Mouse (Mus musculus): ENCODE results near the gene Flt3l. TPM values are rescaled to one million over a fixed set of nuclear protein-coding genes. Genes with fewer than 3 reads are reported as not detected.
A peak's percentile ranks its signal among the peaks of the same experiment; 100 is the strongest.

Flt3l gene
- polyA plus RNA-seq, 1 experiment from 2014 or later: 2.2 TPM

DNA sequence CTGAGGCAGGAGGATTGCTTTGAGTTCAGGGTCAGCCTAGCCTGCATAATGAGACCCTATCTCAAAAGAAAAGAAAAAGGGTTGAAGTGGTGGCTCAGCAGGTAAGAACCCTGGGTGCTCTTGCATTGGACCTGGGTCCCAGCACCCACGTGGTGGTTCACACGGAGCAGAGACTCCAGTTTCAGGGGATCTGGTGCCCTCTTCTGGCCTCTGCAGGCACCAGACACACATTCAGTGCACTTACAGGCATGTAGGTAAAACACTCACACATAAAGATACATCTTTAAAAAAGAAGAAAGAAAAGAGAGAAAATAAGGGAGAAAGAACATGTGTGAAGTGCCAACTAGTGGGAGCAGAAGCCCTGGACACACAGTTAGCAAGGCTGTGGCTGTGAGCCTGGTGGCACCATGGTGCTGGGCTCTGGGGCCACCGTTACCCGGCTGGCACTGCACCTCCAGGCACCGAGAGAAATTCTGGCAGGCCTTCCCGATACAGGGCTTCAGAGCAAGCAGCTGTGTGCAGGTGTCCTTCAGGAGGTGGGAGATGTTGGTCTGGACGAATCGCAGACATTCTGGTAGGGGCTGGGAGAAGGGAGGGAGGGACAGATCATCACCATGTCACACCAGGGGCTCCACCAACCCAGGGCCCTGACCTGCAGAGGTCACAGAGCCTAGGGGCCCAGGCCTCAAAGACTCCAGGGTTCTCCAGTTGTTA, 2.6 kb downstream of the Flt3l start:
- Histone ChIP-seq H3K27ac (replicated peaks) (no peak overlapping the region), H3K4me1 (replicated peaks; ENCODE audit: control insufficient read depth, insufficient read depth) (no peaks in the 10 kb centered on the region), H3K27me3 (ENCODE audit: control insufficient read depth, insufficient read depth, low read length) (no peaks in the 10 kb centered on the region), H3K4me3 (ENCODE audit: low read depth, low read length) (no peak overlapping the region), H3K9ac (ENCODE audit: low read length) (no peak overlapping the region), H3K4me2 (replicated peaks; ENCODE audit: low read depth) (no peak overlapping the region), H3K9me3 (ENCODE audit: control insufficient read depth, low read length) (no peaks in the 10 kb centered on the region), H3K36me3 (ENCODE audit: control insufficient read depth, insufficient read depth, low read length) (no peaks in the 10 kb centered on the region)
- WGBS: 80% methylated on average over 8 of the region's 8 CpGs
- TF ChIP-seq EP300 (optimal IDR thresholded peaks at IDR 0.05) (no peak), CTCF (IDR thresholded peaks at IDR 0.05; ENCODE audit: low read depth) (peak; percentile 45)
- no peak for DNase-seq (ENCODE audit: low spot score)
- no peak for ATAC-seq (ENCODE audit: low FRiP score, low TSS enrichment)

DNA sequence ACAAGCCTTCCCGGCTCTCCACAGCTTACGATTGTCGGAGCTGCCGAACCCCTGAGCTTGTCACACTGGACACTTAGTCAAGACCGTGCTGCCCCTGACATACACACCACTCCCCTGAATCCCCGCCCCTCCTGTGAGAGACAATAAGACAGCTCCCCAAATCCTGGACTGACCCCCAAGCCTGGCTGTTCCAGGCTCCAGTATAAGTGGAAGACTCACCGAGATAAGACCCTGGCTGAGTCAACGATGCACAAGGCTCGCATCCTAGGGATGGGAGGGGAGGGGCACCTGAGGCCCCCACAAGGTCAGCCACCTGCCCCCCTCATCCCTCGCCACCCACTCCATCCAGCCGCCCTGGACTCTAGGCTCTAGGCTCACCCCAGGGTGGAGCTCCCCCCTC, 4.4 kb downstream of the Flt3l start:
- H3K4me1 ChIP-seq (replicated peaks; ENCODE audit: control insufficient read depth, insufficient read depth): 0 out of 2 replicates have a peak, but pooled peaks cover 2% of the 10 kb centered on the region
- ATAC-seq (ENCODE audit: low FRiP score, low TSS enrichment): no peak
- no peak overlapping the region for H3K27ac ChIP-seq (replicated peaks)
- H3K4me3 ChIP-seq (ENCODE audit: low read depth, low read length): no peak overlapping the region
- H3K9ac ChIP-seq (ENCODE audit: low read length): no peak overlapping the region
- no peaks in the 10 kb centered on the region for H3K9me3 ChIP-seq (ENCODE audit: control insufficient read depth, low read length)
- 84% methylated on average over 10 of the region's 11 CpGs for WGBS
- H3K27me3 ChIP-seq (ENCODE audit: control insufficient read depth, insufficient read depth, low read length): no peaks in the 10 kb centered on the region
- no peak overlapping the region for H3K4me2 ChIP-seq (replicated peaks; ENCODE audit: low read depth)
- no peak for TF ChIP-seq EP300 (optimal IDR thresholded peaks at IDR 0.05)
- no peak for TF ChIP-seq CTCF (IDR thresholded peaks at IDR 0.05; ENCODE audit: low read depth)
- no peak for DNase-seq (ENCODE audit: low spot score)
- peaks cover 3% of the 10 kb centered on the region for H3K36me3 ChIP-seq (ENCODE audit: control insufficient read depth, insufficient read depth, low read length)

DNA sequence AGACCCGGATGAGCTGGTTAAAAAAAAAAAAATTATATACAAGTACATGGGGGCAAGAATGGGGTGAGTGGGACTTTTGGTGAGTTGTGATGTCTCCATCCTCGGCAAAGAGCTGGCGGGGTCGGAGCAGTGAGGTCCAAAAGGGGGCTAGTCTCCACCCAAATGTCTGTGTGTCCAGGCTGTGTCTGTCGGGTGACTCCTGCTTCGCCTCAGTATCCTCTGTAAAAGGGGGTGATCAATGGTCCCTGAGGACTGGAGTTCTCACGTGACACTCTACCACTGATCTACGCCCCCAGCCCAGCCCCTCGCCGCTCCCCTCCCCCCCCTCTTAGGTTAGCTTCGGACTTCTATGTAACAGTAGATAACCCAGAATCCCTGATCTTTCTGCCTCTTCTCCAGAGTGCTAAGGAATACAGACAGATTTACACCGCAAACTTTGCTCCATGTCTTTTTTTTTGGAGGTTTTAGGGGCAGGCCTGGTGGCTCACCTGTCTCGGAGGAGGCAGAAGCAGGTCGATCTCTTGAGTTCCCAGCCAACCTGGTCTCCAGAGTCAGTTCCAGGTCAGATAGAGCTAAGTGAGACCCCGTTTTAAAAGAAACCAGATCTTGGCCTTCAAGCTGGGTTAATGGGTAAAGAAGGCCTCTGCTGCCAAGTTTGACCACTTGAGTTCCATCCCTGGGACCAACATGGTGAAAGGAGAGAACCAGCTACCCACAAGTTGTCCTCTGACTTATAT, 6.3 kb downstream of the Flt3l start:
- Histone ChIP-seq H3K4me1 (replicated peaks; ENCODE audit: control insufficient read depth, insufficient read depth) (0 out of 2 replicates have a peak, but pooled peaks cover 2% of the 10 kb centered on the region), H3K9me3 (ENCODE audit: control insufficient read depth, low read length) (no peaks in the 10 kb centered on the region), H3K4me3 (ENCODE audit: low read depth, low read length) (peak overlapping the region; percentile 48; the same call in 1 of the 2 replicates), H3K36me3 (ENCODE audit: control insufficient read depth, insufficient read depth, low read length) (peaks cover 11% of the 10 kb centered on the region), H3K27ac (replicated peaks) (no peak overlapping the region), H3K27me3 (ENCODE audit: control insufficient read depth, insufficient read depth, low read length) (no peaks in the 10 kb centered on the region), H3K4me2 (replicated peaks; ENCODE audit: low read depth) (peak overlapping the region; percentile 75), H3K9ac (ENCODE audit: low read length) (0 out of 2 replicates have a peak overlapping the region, but pooled peaks have one; percentile 65)
- TF ChIP-seq EP300 (optimal IDR thresholded peaks at IDR 0.05) (no peak), CTCF (IDR thresholded peaks at IDR 0.05; ENCODE audit: low read depth) (no peak)
- DNase-seq (ENCODE audit: low spot score): no peak
- ATAC-seq (ENCODE audit: low FRiP score, low TSS enrichment): no peak
- WGBS: 62% methylated on average over 15 of the region's 15 CpGs

DNA sequence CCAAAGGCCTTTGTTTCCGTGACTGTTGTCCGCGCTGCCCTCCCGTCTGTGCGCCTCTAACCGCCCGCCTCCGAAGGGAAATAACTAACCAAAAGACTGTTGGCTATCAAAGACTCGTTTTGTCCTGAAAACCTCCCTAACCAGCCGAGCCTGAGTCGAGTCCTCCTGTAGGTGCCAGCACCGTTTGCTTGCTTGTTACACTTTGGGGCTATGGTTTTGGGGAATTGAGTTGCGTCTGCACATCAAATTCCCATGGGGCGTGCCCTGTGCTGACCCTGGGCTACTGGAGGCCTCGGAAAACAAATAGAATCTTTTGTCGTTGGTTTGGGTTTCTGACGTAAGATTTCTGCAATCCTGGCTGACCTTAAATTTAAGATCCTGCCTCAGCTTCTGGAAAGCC, 6.9 kb downstream of the Flt3l start:
- 2% methylated on average over 17 of the region's 17 CpGs for WGBS
- H3K4me3 ChIP-seq (ENCODE audit: low read depth, low read length): peak overlapping the region; percentile 48
- H3K36me3 ChIP-seq (ENCODE audit: control insufficient read depth, insufficient read depth, low read length): peaks cover 11% of the 10 kb centered on the region
- DNase-seq (ENCODE audit: low spot score) (no peak), ATAC-seq (ENCODE audit: low FRiP score, low TSS enrichment) (no peak)
- TF ChIP-seq CTCF (IDR thresholded peaks at IDR 0.05; ENCODE audit: low read depth): no peak
- TF ChIP-seq EP300 (optimal IDR thresholded peaks at IDR 0.05): no peak
- no peaks in the 10 kb centered on the region for H3K27me3 ChIP-seq (ENCODE audit: control insufficient read depth, insufficient read depth, low read length)
- no peaks in the 10 kb centered on the region for H3K9me3 ChIP-seq (ENCODE audit: control insufficient read depth, low read length)
- 0 out of 2 replicates have a peak, but pooled peaks cover 2% of the 10 kb centered on the region for H3K4me1 ChIP-seq (replicated peaks; ENCODE audit: control insufficient read depth, insufficient read depth)
- peak overlapping the region; percentile 90 for H3K27ac ChIP-seq (replicated peaks)
- H3K4me2 ChIP-seq (replicated peaks; ENCODE audit: low read depth): peak overlapping the region; percentile 75
- H3K9ac ChIP-seq (ENCODE audit: low read length): peak overlapping the region; percentile 65

DNA sequence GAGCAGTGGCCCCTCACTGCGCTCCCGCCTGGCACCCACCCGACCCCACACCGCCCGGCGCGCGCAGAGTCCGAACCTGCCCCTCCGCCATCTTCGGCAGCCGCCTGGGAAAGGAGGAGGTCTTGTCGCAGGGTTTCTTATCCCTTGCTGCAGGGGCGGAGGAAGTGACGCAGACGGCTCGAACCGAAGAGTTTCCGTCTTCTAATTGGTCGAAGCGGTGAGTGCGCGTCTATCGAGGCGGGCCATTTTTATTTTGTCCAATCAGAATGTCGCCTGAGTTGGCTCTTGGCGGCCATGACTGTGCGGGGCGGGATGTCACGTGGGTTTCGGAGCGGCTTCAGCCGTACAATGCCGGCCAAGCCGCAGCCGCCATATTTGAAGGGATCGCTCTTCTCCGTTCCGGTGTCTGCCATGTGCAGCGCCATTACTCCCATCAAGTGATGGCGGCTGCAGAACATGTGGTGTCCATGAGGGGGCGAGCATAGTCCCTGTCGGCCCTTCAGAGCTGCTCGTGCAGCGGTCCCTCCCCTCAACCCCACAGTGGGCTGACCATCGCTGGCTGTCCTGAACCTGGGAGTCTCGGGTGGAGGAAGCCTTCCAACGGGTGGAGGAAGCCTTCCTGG, 7.5 kb downstream of the Flt3l start, which contains the start of gene Rpl13a:
Rpl13a (minus strand) TSS at position 138 of the 623 bp plus-strand sequence.
- peak within 1 kb of the TSS; percentile 92 for H3K27ac ChIP-seq (replicated peaks)
- peak within 1 kb of the TSS; percentile 82 for H3K4me2 ChIP-seq (replicated peaks; ENCODE audit: low read depth)
- DNase-seq (ENCODE audit: low spot score) (peak; percentile 98), ATAC-seq (ENCODE audit: low FRiP score, low TSS enrichment) (peak; percentile 92)
- 0 out of 2 replicates have a peak, but pooled peaks cover 2% of the 10 kb centered on the region for H3K4me1 ChIP-seq (replicated peaks; ENCODE audit: control insufficient read depth, insufficient read depth)
- H3K9ac ChIP-seq (ENCODE audit: low read length): peak within 1 kb of the TSS; percentile 98
- TF ChIP-seq EP300 (optimal IDR thresholded peaks at IDR 0.05): peak; percentile 75
- TF ChIP-seq CTCF (IDR thresholded peaks at IDR 0.05; ENCODE audit: low read depth): peak; percentile 91
- no peaks in the 10 kb centered on the region for H3K27me3 ChIP-seq (ENCODE audit: control insufficient read depth, insufficient read depth, low read length)
- peaks cover 11% of the 10 kb centered on the region for H3K36me3 ChIP-seq (ENCODE audit: control insufficient read depth, insufficient read depth, low read length)
- no peaks in the 10 kb centered on the region for H3K9me3 ChIP-seq (ENCODE audit: control insufficient read depth, low read length)
- under 1% methylated on average over 48 of the region's 48 CpGs for WGBS
- peak within 1 kb of the TSS; percentile 99 for H3K4me3 ChIP-seq (ENCODE audit: low read depth, low read length)

Measured in stomach, postnatal 0 days (tissue).